Mouse (Mus musculus) forebrain, postnatal 0 days (tissue): ENCODE data around the gene Cxadr. TPM values are rescaled to one million over a fixed set of nuclear protein-coding genes. Genes with fewer than 3 reads are reported as not detected.

Experiments used
- ATAC-seq: fragments of 200-750 bp; cut with Nextera tagmentation; 2 replicates; pipeline ENCODE4 v1.8.0; 2017; ENCODE audit warnings: mild to moderate bottlenecking, moderate library complexity
- DNase-seq: peaks from one replicate; pipeline ENCODE4 v3.0.0-alpha.2; 2015
- H3K27ac ChIP-seq: fragments of 300-500 bp; sonication (generic); 2 replicates; pipeline ENCODE4 v1.5.1; 2014; ENCODE audit warnings: low read depth, mild to moderate bottlenecking, antibody characterized with exemption, low read length, moderate library complexity, mixed read lengths
- H3K27me3 ChIP-seq: fragments of 300-500 bp; sonication (generic); 2 replicates; pipeline ENCODE4 v1.6.1; 2014; ENCODE audit warnings: mild to moderate bottlenecking, low read length, mixed read lengths; ENCODE audit not compliant: insufficient read depth
- H3K36me3 ChIP-seq: fragments of 300-500 bp; sonication (generic); 2 replicates; pipeline ENCODE4 v1.6.1; 2014; ENCODE audit warnings: mild to moderate bottlenecking, moderate library complexity; ENCODE audit not compliant: insufficient read depth
- H3K4me1 ChIP-seq: fragments of 300-500 bp; sonication (generic); 2 replicates; pipeline ENCODE4 v1.6.1; 2014; ENCODE audit warnings: antibody characterized with exemption; ENCODE audit not compliant: insufficient read depth
- H3K4me2 ChIP-seq: fragments of 300-500 bp; sonication (generic); 2 replicates; pipeline ENCODE4 v1.6.1; 2014; ENCODE audit warnings: low read depth, mild to moderate bottlenecking, moderate library complexity
- H3K4me3 ChIP-seq: fragments of 300-500 bp; sonication (generic); 2 replicates; pipeline ENCODE4 v1.5.1; 2014; ENCODE audit warnings: low read depth, low read length, mixed read lengths
- H3K9ac ChIP-seq: fragments of 300-500 bp; sonication (generic); 2 replicates; pipeline ENCODE4 v1.6.1; 2014; ENCODE audit warnings: mild to moderate bottlenecking
- H3K9me3 ChIP-seq: fragments of 300-500 bp; sonication (generic); 2 replicates; pipeline ENCODE4 v1.6.1; 2016; ENCODE audit warnings: low read length
- CTCF ChIP-seq: sonication (generic); IDR thresholded peaks from 2 replicates; pipeline ENCODE4 v1.5.1; 2016; ENCODE audit warnings: antibody characterized with exemption, control low read depth, low read depth
- WGBS: fragments of 180-500 bp; shearing (Covaris S2); extraction: QIAGEN DNeasy Blood & Tissue Kit; methylation state at CpG from one replicate; pipeline ENCODE4 v1.1.7; 2014; 5-methylcytosine and 5-hydroxymethylcytosine counted together
- polyA plus RNA-seq: library from polyadenylated mRNA; unstranded; fragments of >200 nt; fragmentation: Nextera tagmentation; extraction: Ambion mirVana; gene quantifications from 2 replicates; pipeline ENCODE4 v1.2.1, GENCODE M21; 2015
- total RNA-seq: library from RNA; depleted of rRNA; stranded (reverse); fragments of >200 nt; gene quantifications from 2 replicates; pipeline ENCODE4 v1.2.3, GENCODE M21; 2014

The Cxadr gene
- total and polyA plus RNA-seq, 2 experiments from 2014 or later = 156 to 396 TPM

GRCm38 (mm10) chr16:78319711-78320110 is 18.4 kb downstream of the Cxadr start:
- Histone ChIP-seq H3K27ac (no peak overlapping the region), H3K9ac (no peak overlapping the region), H3K4me1 (peaks cover 13% of the 10 kb centered on the region), H3K4me3 (no peak overlapping the region), H3K36me3 (no peaks in the 10 kb centered on the region), H3K4me2 (no peak overlapping the region), H3K27me3 (no peaks in the 10 kb centered on the region), H3K9me3 (no peaks in the 10 kb centered on the region)
- TF ChIP-seq CTCF = no peak
- 80% methylated on average over 7 of the region's 7 CpGs for WGBS
- ATAC-seq (no peak), DNase-seq (no peak)

GRCm38 (mm10) chr16:78321559-78321958 is 20.3 kb downstream of the Cxadr start:
- Histone ChIP-seq H3K4me1 (peaks cover 13% of the 10 kb centered on the region), H3K36me3 (peaks cover 12% of the 10 kb centered on the region), H3K27ac (peak overlapping the region; percentile 65), H3K9me3 (no peaks in the 10 kb centered on the region), H3K9ac (no peak overlapping the region), H3K4me2 (peak overlapping the region; percentile 40), H3K4me3 (0 out of 2 replicates have a peak overlapping the region, but pooled peaks have one; percentile 3), H3K27me3 (no peaks in the 10 kb centered on the region)
- ATAC-seq = peak; percentile 32
- DNase-seq = no peak
- TF ChIP-seq CTCF = no peak
- 8% methylated on average over 7 of the region's 7 CpGs for WGBS

GRCm38 (mm10) chr16:78322140-78322539 is 20.9 kb downstream of the Cxadr start:
- Histone ChIP-seq H3K9ac (no peak overlapping the region), H3K4me3 (no peak overlapping the region), H3K9me3 (no peaks in the 10 kb centered on the region), H3K4me2 (peak overlapping the region; percentile 40), H3K4me1 (peaks cover 13% of the 10 kb centered on the region), H3K36me3 (peaks cover 17% of the 10 kb centered on the region), H3K27ac (peak overlapping the region; percentile 75), H3K27me3 (no peaks in the 10 kb centered on the region)
- TF ChIP-seq CTCF = no peak
- peak; percentile 68 for DNase-seq
- WGBS = 4% methylated on average over 7 of the region's 7 CpGs
- ATAC-seq = peak; percentile 91

GRCm38 (mm10) chr16:78325972-78326848 is 24.9 kb downstream of the Cxadr start:
- Histone ChIP-seq H3K27me3 (no peaks in the 10 kb centered on the region), H3K4me2 (no peak overlapping the region), H3K9me3 (no peaks in the 10 kb centered on the region), H3K27ac (no peak overlapping the region), H3K4me1 (peaks cover 13% of the 10 kb centered on the region), H3K36me3 (peaks cover 41% of the 10 kb centered on the region), H3K9ac (no peak overlapping the region), H3K4me3 (no peak overlapping the region)
- WGBS = 84% methylated on average over 27 of the region's 27 CpGs
- no peak for ATAC-seq
- DNase-seq = no peak
- no peak for TF ChIP-seq CTCF

GRCm38 (mm10) chr16:78327562-78327961 is 26.3 kb downstream of the Cxadr start:
- H3K27me3 ChIP-seq = no peaks in the 10 kb centered on the region
- H3K27ac ChIP-seq = no peak overlapping the region
- no peak for TF ChIP-seq CTCF
- DNase-seq = no peak
- no peaks in the 10 kb centered on the region for H3K9me3 ChIP-seq
- peaks cover 6% of the 10 kb centered on the region; the same call in 1 of the 2 replicates for H3K4me1 ChIP-seq
- WGBS = 86% methylated on average over 7 of the region's 7 CpGs
- H3K36me3 ChIP-seq = peaks cover 47% of the 10 kb centered on the region
- H3K4me2 ChIP-seq = no peak overlapping the region
- no peak for ATAC-seq
- no peak overlapping the region for H3K9ac ChIP-seq
- no peak overlapping the region for H3K4me3 ChIP-seq

GRCm38 (mm10) chr16:78327999-78328398 is 26.7 kb downstream of the Cxadr start:
- Histone ChIP-seq H3K36me3 (peaks cover 51% of the 10 kb centered on the region), H3K9me3 (no peaks in the 10 kb centered on the region), H3K4me2 (no peak overlapping the region), H3K4me3 (no peak overlapping the region), H3K4me1 (peaks cover 2% of the 10 kb centered on the region; the same call in 1 of the 2 replicates), H3K9ac (no peak overlapping the region), H3K27me3 (no peaks in the 10 kb centered on the region), H3K27ac (no peak overlapping the region)
- TF ChIP-seq CTCF = no peak
- DNase-seq (no peak), ATAC-seq (no peak)
- 93% methylated on average over 12 of the region's 12 CpGs for WGBS

GRCm38 (mm10) chr16:78337226-78337625 is 35.9 kb downstream of the Cxadr start:
- H3K4me2 ChIP-seq = no peak overlapping the region
- no peaks in the 10 kb centered on the region for H3K27me3 ChIP-seq
- no peak overlapping the region for H3K27ac ChIP-seq
- no peak for ATAC-seq
- peaks cover 46% of the 10 kb centered on the region for H3K36me3 ChIP-seq
- H3K9me3 ChIP-seq = no peaks in the 10 kb centered on the region
- no peak for DNase-seq
- no peaks in the 10 kb centered on the region for H3K4me1 ChIP-seq
- no peak overlapping the region for H3K4me3 ChIP-seq
- TF ChIP-seq CTCF = no peak
- H3K9ac ChIP-seq = no peak overlapping the region
- 71% methylated on average over 8 of the region's 8 CpGs for WGBS
